ENCODE assay signal across 10 mouse cellular contexts in genomic region chr12:112747606-112747970, GRCm38 (mm10). TPM values are rescaled to one million over a fixed set of nuclear protein-coding genes. Genes with fewer than 3 reads are reported as not detected.
DNase-seq lines count a peak whose midpoint lies in the region; ATAC-seq lines count a peak whose summit lies in the region.
"Had no signal": no experiment of that assay in that cellular context is flagged by ENCODE, and none has a peak within 500 bp of the region (broad histone marks: within the 10 kb centered on the region; RNA-seq: fewer than 3 reads in every experiment).

No protein-coding gene starts in this region.

- H3K4me1 ChIP-seq in liver, embryonic 13.5 days (replicated peaks): no peaks in the 10 kb centered on the region
- peaks cover 17% of the 10 kb centered on the region; the same call in 1 of the 2 replicates for H3K4me1 ChIP-seq in hindbrain, embryonic 14.5 days (replicated peaks; ENCODE audit: control insufficient read depth, insufficient read depth, low read length)
- peaks cover 15% of the 10 kb centered on the region for H3K4me1 ChIP-seq in neural tube, embryonic 12.5 days

- H3K4me3 ChIP-seq in liver, embryonic 13.5 days (replicated peaks): no peak overlapping the region
- H3K4me3 ChIP-seq in hindbrain, embryonic 14.5 days (replicated peaks; ENCODE audit: low read length): no peak overlapping the region
- H3K4me3 ChIP-seq in neural tube, embryonic 12.5 days: no peak overlapping the region

- no peak overlapping the region for H3K27ac ChIP-seq in liver, embryonic 13.5 days
- peak overlapping the region; percentile 73 for H3K27ac ChIP-seq in hindbrain, embryonic 14.5 days
- peak overlapping the region; percentile 83 for H3K27ac ChIP-seq in neural tube, embryonic 12.5 days
- H3K27ac ChIP-seq: macrophage had no signal

- no peaks in the 10 kb centered on the region; the same call in 1 of the 2 replicates for H3K36me3 ChIP-seq in liver, embryonic 13.5 days
- peaks cover 23% of the 10 kb centered on the region for H3K36me3 ChIP-seq in hindbrain, embryonic 14.5 days (replicated peaks; ENCODE audit: control insufficient read depth, insufficient read depth)
- H3K36me3 ChIP-seq in neural tube, embryonic 12.5 days: peaks cover 21% of the 10 kb centered on the region

- ATAC-seq in liver, embryonic 13.5 days (ENCODE audit: low read depth): 0 out of 2 replicates have a peak, but pooled peaks have one; percentile 16
- ATAC-seq in hindbrain, embryonic 14.5 days (ENCODE audit: low FRiP score): peak; percentile 10; the same call in 1 of the 2 replicates
- ATAC-seq in neural tube, embryonic 12.5 days (ENCODE audit: low FRiP score, low read depth): no peak; the same call in 1 of the 2 replicates

- H3K9ac ChIP-seq in liver, embryonic 13.5 days: no peak overlapping the region
- H3K9ac ChIP-seq in hindbrain, embryonic 14.5 days: peak overlapping the region; percentile 28
- no peak overlapping the region for H3K9ac ChIP-seq in neural tube, embryonic 12.5 days

- no peak overlapping the region for H3K4me2 ChIP-seq in liver, embryonic 13.5 days
- H3K4me2 ChIP-seq in hindbrain, embryonic 14.5 days (replicated peaks): peak overlapping the region; percentile 0; the same call in 1 of the 2 replicates
- H3K4me2 ChIP-seq in neural tube, embryonic 12.5 days (replicated peaks): peak overlapping the region; percentile 32

- H3K27me3 ChIP-seq in liver, embryonic 13.5 days: peaks cover 12% of the 10 kb centered on the region; the same call in 1 of the 2 replicates
- no peaks in the 10 kb centered on the region for H3K27me3 ChIP-seq in hindbrain, embryonic 14.5 days (ENCODE audit: control insufficient read depth, insufficient read depth, low read length)
- H3K27me3 ChIP-seq in neural tube, embryonic 12.5 days (replicated peaks): no peaks in the 10 kb centered on the region

- no peaks in the 10 kb centered on the region for H3K9me3 ChIP-seq in liver, embryonic 13.5 days (replicated peaks)
- H3K9me3 ChIP-seq in hindbrain, embryonic 14.5 days (ENCODE audit: control insufficient read depth, low read length): no peaks in the 10 kb centered on the region
- H3K9me3 ChIP-seq in neural tube, embryonic 12.5 days: no peaks in the 10 kb centered on the region

- DNase-seq in adrenal gland, postnatal 25 days: peak; percentile 0
- DNase-seq in adrenal gland, postnatal 10 days: no peak
- DNase-seq in liver, embryonic 13.5 days: no peak
- DNase-seq in liver: no peak
- DNase-seq in hindbrain, embryonic 14.5 days (ENCODE audit: low spot score): no peak
- no peak for DNase-seq in embryo, embryonic 10 days (ENCODE audit: low spot score)
- no peak for DNase-seq in frontal cortex, adult 2 months (ENCODE audit: extremely low spot score in 1 of 2, low spot score in 1 of 2)

- 58% methylated on average over 8 of the region's 8 CpGs for WGBS in liver, embryonic 13.5 days (ENCODE audit: insufficient replicate concordance)
- 64% methylated on average over 8 of the region's 8 CpGs for WGBS in hindbrain, embryonic 14.5 days
- WGBS in neural tube, embryonic 12.5 days: 75% methylated on average over 8 of the region's 8 CpGs

RNA-seq across cellular contexts. Expression of gene Pld4, which starts 12.9 kb away (rescaled TPM):
- total RNA-seq in adrenal gland, postnatal 25 days (2021): 6.4 and 6.8 TPM in 2 replicates
- 10 to 100 TPM; 10.8 to 13.4 TPM for total RNA-seq in adrenal gland, postnatal 10 days (2021)
- polyA plus RNA-seq in liver, embryonic 13.5 days (2015; fragmentation: Nextera tagmentation; extraction: Ambion mirVana): 9.6 and 11.0 TPM in 2 replicates
- 7.1 and 7.9 TPM in 2 replicates for polyA plus RNA-seq in hindbrain, embryonic 14.5 days (2014; fragmentation: Nextera tagmentation; extraction: Ambion mirVana)
- 5.1 and 5.8 TPM in 2 replicates for polyA plus RNA-seq in neural tube, embryonic 12.5 days (2016; fragmentation: Nextera tagmentation; extraction: Ambion mirVana)
- 14.0 and 20.4 TPM in 2 replicates for polyA plus RNA-seq in frontal cortex, adult 2 months (2012; rRNA removed)

RNA-seq across cellular contexts. Expression of gene Cep170b, which starts 27.3 kb away (rescaled TPM):
- 42.4 and 58.1 TPM in 2 replicates for total RNA-seq in adrenal gland, postnatal 25 days (2021)
- 10 to 100 TPM; 28.8 to 29.6 TPM for total RNA-seq in adrenal gland, postnatal 10 days (2021)
- 2.5 and 2.9 TPM in 2 replicates for polyA plus RNA-seq in liver, embryonic 13.5 days (2015; fragmentation: Nextera tagmentation; extraction: Ambion mirVana)
- polyA plus RNA-seq in hindbrain, embryonic 14.5 days (2014; fragmentation: Nextera tagmentation; extraction: Ambion mirVana): 39.5 and 41.9 TPM in 2 replicates
- 22.2 and 23.2 TPM in 2 replicates for polyA plus RNA-seq in neural tube, embryonic 12.5 days (2016; fragmentation: Nextera tagmentation; extraction: Ambion mirVana)
- 107 and 119 TPM in 2 replicates for polyA plus RNA-seq in frontal cortex, adult 2 months (2012; rRNA removed)

RNA-seq across cellular contexts. Expression of gene Ahnak2, which starts 54.9 kb away (rescaled TPM):
- total RNA-seq in adrenal gland, postnatal 25 days (2021): 5.1 and 5.7 TPM in 2 replicates
- total RNA-seq in adrenal gland, postnatal 10 days (2021): 10 to 100 TPM in 1 of 2 experiments, 1 to 10 TPM in 1; 9.4 to 13.5 TPM
- 0.13 and 0.15 TPM in 2 replicates for polyA plus RNA-seq in liver, embryonic 13.5 days (2015; fragmentation: Nextera tagmentation; extraction: Ambion mirVana)
- polyA plus RNA-seq in hindbrain, embryonic 14.5 days (2014; fragmentation: Nextera tagmentation; extraction: Ambion mirVana): 1.9 and 2.5 TPM in 2 replicates
- 0.93 and 1.2 TPM in 2 replicates for polyA plus RNA-seq in neural tube, embryonic 12.5 days (2016; fragmentation: Nextera tagmentation; extraction: Ambion mirVana)
- polyA plus RNA-seq in frontal cortex, adult 2 months (2012; rRNA removed): 1.5 and 1.9 TPM in 2 replicates
- total RNA-seq: common myeloid progenitor, adult 5-6 weeks had no signal
